Mouse (Mus musculus) ES-Bruce4 (cell line): ENCODE measurements around the gene Olfr287.

ENCODE experiments used
- CTCF ChIP-seq: IDR thresholded peaks from one replicate; pipeline ENCODE4 v1.8.1; 2011; ENCODE audit warnings: low read depth, low read length
- EP300 ChIP-seq: IDR thresholded peaks from 2 replicates; pipeline ENCODE4 v1.6.1; 2011; ENCODE audit warnings: low read depth, low read length; ENCODE audit not compliant: insufficient read depth
- POLR2A ChIP-seq: IDR thresholded peaks from one replicate; pipeline ENCODE4 v1.8.1; 2011; ENCODE audit warnings: low read length; ENCODE audit not compliant: insufficient read depth

GRCm38 (mm10) chr15:98180567-98181131, 40.2 kb downstream of the Olfr287 start:
- TF ChIP-seq EP300, result no peak
- no peak for TF ChIP-seq CTCF
- no peak for TF ChIP-seq POLR2A
